Mouse (Mus musculus) CD8-positive naive resting alpha-beta T cell, adult 2 months (primary cell): ENCODE measurements around the gene Surf2.
"Not testable (repeated sequence)": the region's sequence is repeated elsewhere in the genome, so short reads cannot be mapped to it uniquely, and the experiment has no call there.

Source experiments
- DNase-seq, 2 experiments: peaks; one replicate each; pipeline ENCODE4 v3.0.0; 2022; ENCODE audit warnings: low read depth in 2 of 2, low spot score in 2 of 2

The Surf2 gene

DNA sequence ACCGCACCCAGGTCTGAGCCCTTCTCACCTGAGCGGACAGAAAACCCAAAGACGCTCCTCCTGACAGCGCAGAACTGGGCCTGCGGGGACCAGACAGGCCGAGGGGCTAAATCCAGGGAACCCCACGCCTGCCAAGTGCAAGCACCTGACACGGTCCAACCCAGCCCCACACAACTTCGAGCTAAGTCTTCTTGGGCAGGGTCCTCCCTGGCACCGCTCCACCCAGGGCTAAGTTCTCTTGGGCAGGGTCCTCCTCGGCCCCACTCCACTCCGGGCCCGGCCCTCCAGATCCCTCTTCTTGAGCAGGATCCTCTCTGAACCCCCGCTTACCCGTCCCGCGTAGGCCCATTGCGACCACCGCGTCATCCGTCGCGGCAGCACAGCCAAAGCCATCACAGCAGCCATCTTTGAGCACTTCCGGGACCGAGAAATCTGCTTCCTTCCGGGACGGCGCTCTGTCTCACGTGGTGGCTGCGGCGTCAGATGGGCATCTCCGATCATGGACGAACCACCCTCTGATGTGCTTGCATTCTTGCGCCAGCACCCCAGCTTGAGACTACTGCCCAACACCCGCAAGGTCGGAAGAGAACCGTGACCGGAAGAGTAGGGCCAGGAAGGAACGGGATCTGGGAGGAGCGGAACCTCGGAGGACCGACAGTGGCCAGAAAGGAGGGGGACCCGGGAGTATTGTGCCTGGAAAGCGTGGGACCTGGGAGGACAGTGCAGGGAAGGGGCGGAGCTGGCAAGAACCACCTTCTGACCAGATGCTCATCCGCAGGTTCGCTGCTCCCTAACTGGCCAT lies at the start of gene Surf2, which contains the start of gene Surf1:
Gene Surf2 (plus strand): TSS at position 441 of the 802 bp plus-strand sequence.
Gene Surf1 (minus strand): TSS at position 604 of the 802 bp plus-strand sequence.
- peak; percentile 71 to 76 for DNase-seq

- no peak for DNase-seq
Measured at GRCm38 (mm10) chr2:26870666-26871065, 45.5 kb upstream of the Surf2 start.

- DNase-seq: no peak
Measured at GRCm38 (mm10) chr2:26878571-26878970, 37.6 kb upstream of the Surf2 start.

DNA sequence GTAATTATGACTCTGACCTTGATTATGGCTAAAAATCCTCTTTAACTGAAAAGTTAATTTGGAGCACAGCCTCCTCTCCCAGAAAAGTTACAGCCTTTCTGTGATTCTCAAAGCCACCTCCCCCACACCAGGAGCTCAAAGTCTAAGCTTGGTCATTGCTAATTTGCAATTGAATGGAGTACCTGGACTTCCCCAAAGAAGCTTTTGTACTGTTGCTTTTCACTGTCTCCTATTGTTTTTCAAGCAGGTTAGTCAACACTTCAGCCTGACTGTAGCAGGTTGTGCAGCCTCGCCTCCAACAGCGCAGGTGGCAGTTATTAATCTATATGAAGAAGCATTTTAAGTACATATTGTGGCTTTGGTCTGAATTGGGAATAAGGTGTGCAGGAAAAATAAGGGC lies 30.6 kb upstream of the Surf2 start:
- not testable (repeated sequence) for DNase-seq

GRCm38 (mm10) chr2:26886170-26886569 lies 30.0 kb upstream of the Surf2 start:
- not testable (repeated sequence) for DNase-seq

DNA sequence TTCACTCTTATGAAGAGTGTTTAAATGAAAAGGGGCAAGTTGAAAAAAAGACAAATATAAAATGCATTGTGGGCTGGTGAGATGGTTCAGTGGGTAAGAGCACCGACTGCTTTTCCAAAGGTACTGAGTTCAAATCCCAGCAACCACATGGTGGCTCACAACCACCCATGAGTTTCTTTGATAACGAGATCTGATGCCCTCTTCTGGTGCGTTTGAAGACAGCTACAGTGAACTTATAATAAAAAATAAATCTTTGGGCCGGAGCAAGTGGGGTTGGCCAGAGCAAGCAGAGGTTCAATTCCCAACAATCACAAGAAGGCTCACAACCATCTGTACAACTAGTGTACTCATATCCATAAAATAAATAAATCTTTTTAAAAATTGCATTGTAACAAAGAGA lies 20.3 kb upstream of the Surf2 start:
- DNase-seq: no peak

GRCm38 (mm10) chr2:26900731-26901130 lies 15.4 kb upstream of the Surf2 start:
- DNase-seq: no peak

DNA sequence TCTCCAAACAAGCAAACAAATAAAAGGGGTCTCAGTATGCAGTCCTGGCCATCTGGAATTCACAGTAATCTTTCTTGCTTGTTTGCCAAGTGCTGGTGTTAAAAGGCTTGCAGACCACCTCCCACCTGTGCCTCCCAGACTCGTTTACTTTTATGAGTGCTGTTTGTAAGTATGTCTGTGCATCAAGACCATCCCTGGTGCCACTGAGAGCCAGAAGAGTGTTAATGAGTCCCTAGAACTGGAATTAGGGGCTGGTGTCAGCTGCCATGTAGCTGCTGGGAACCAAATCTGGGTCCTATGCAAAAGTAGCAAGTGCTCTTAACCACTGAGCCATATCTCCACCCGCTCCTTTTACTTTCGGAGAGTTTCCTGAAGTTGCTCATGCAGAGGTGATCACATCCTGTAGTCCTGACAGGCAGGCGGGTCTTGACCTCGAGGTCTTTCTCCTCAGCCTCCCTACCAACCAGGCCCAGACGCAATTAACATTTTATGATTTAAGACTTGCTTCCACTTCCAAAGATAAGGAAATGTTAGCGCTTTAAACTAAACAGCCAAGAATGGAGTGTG lies 14.2 kb upstream of the Surf2 start:
- no peak for DNase-seq

DNA sequence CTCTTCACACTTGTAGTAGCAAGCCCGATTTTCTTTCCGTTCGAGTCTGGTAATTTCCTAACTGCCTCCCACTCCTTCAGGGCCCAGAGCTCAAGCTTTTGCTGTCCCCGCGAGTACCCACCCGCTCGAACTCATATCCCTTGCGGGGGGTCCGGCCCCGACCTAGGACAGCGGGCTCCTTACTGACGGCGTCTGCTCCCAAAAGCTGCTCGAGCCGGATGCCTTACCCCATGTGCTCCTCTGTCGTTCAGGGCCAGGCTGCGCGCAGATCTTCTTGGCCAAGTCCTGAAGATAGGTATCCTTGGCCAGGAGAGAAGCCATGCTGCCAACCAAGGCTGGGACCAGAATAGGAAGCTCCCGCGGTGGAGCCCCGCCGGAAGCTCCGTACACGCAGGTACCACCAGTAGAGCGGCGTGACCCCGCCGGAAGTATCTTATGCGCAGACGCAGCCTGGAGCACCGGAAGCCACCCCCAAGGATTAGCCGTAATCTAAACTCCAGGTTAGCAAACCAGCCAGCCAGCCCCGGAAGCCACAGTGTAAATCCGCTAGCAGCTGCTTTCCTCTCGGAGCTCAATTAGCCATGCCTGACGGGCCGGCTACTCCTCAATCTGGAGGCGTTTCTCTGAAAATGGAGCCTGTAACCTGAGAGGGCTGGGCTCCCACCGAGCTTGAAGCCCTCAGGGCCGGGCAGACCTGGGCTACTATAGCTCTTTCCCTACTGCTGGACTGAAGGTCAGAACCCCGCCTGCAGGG lies 13.5 kb upstream of the Surf2 start, which contains the start of gene Surf6:
Gene Surf6 (minus strand): TSS at position 413 of the 754 bp plus-strand sequence.
- peak; percentile 96 to 97 for DNase-seq

- DNase-seq: no peak
Measured at GRCm38 (mm10) chr2:26903311-26903710, 12.9 kb upstream of the Surf2 start.

GRCm38 (mm10) chr2:26905936-26906335 lies 10.2 kb upstream of the Surf2 start:
- DNase-seq: no peak

- DNase-seq: no peak
Measured at GRCm38 (mm10) chr2:26906431-26906830, 9.7 kb upstream of the Surf2 start.

GRCm38 (mm10) chr2:26907109-26907508 lies 9.1 kb upstream of the Surf2 start:
- no peak for DNase-seq

GRCm38 (mm10) chr2:26908710-26909386 lies 7.3 kb upstream of the Surf2 start:
- no peak for DNase-seq

DNA sequence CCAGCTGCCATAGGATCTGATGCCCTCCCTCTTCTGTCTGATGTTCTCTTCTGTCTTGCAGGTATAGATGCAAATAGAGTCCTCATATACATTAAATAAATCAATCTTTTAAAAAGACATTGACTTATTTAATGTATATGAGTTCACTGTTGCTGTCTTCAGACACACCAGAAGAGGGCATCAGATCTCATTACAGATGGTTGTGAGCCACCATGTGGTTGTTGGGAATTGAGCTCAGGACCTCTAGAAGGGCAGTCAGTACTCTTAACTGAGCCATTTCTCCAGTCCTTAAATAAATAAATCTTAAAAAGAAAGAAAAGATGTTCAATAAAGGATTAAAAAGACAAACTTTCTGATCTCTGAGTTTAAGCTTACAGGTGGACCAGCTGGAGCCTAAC lies 6.8 kb upstream of the Surf2 start:
- no peak for DNase-seq

GRCm38 (mm10) chr2:26910124-26910993 lies 5.8 kb upstream of the Surf2 start, which contains the start of the genes Med22 and Rpl7a:
Gene Med22, minus strand, starts transcription at chr2:26910677.
Gene Rpl7a, plus strand, starts transcription at chr2:26910764.
- DNase-seq: peak; percentile 98 to 99

DNA sequence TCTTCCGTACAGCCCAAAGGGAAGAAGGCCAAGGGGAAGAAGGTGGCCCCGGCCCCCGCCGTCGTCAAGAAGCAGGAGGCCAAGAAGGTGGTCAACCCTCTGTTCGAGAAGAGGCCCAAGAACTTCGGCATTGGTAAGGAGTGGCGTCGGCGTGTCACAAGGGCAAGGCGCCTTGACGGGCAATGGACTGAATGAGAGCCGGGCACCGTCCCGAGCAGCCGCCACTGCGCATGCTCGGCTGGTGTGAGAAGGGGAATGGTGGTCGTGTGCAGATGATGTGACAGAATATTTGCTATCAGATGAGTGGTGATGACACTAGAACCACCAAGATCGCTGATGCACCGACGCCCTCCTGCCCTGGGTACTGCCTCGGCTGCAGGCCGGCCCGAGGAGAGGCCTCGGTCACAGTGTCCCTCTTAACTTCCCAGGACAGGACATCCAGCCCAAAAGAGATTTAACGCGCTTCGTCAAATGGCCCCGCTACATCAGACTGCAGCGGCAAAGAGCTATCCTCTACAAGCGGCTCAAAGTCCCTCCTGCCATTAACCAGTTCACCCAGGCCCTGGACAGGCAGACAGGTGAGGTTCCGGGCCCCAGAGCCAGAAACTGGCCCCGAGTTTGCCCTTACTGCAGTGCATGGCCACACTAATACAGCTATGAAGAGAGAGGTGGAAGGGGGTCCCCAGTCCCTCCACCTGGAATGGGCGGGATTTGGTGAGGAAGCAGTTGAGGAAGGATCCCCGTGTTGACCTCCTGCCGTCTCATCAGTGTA lies 5.0 kb upstream of the Surf2 start:
- no peak for DNase-seq

DNA sequence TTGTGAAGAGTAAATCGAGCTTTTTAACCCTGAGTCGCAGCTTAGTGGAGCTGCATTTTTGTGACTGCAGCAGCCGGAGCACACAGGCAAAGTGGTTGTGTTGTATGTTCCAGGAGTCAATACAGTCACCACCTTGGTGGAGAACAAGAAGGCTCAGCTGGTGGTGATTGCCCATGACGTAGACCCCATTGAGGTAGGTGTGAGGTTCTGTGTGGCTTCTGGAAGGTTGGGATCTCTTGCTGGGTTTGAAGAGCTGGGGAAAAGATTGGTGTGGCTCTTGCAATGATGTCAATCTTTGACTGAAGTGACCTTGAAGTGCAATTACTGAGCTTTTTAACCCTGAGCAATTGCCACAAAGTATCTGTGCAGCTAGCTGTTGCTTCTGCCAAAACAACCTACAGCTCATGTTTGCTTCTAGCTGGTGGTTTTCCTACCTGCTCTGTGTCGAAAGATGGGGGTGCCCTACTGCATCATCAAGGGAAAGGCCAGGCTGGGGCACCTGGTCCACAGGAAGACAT lies 3.9 kb upstream of the Surf2 start:
- DNase-seq: no peak
